Mouse (Mus musculus): Measurements from ENCODE around the gene Cdk14. TPM values are rescaled to one million over a fixed set of nuclear protein-coding genes. Genes with fewer than 3 reads are reported as not detected.

The Cdk14 gene
- polyA plus RNA-seq, 1 experiment, result 3.1 TPM

GRCm38 (mm10) chr5:4990237-4990636 lies 429.9 kb downstream of the Cdk14 start:
- TF ChIP-seq POLR2A (IDR thresholded peaks at IDR 0.05; ENCODE audit: control insufficient read depth, low read depth, low read length), result no peak
- no peak for TF ChIP-seq CTCF (IDR thresholded peaks at IDR 0.05; ENCODE audit: control insufficient read depth, insufficient read depth, insufficient replicate concordance, low read depth, low read length)
- no peaks in the 10 kb centered on the region for H3K36me3 ChIP-seq (ENCODE audit: control insufficient read depth, insufficient read depth, low read length)
- H3K4me3 ChIP-seq (ENCODE audit: control insufficient read depth, low read depth, low read length), result no peak overlapping the region
- no peak overlapping the region for H3K27ac ChIP-seq (ENCODE audit: control insufficient read depth, insufficient read depth, low read depth, low read length)
- no peaks in the 10 kb centered on the region for H3K4me1 ChIP-seq (ENCODE audit: control insufficient read depth, insufficient read depth, low read length)
- no peaks in the 10 kb centered on the region for H3K27me3 ChIP-seq (ENCODE audit: control insufficient read depth, insufficient read depth, low read length)

GRCm38 (mm10) chr5:4986181-4986580 lies 433.9 kb downstream of the Cdk14 start:
- H3K27me3 ChIP-seq (ENCODE audit: control insufficient read depth, insufficient read depth, low read length), result no peaks in the 10 kb centered on the region
- H3K36me3 ChIP-seq (ENCODE audit: control insufficient read depth, insufficient read depth, low read length), result no peaks in the 10 kb centered on the region
- TF ChIP-seq POLR2A (IDR thresholded peaks at IDR 0.05; ENCODE audit: control insufficient read depth, low read depth, low read length), result no peak
- no peak for TF ChIP-seq CTCF (IDR thresholded peaks at IDR 0.05; ENCODE audit: control insufficient read depth, insufficient read depth, insufficient replicate concordance, low read depth, low read length)
- no peaks in the 10 kb centered on the region for H3K4me1 ChIP-seq (ENCODE audit: control insufficient read depth, insufficient read depth, low read length)
- no peak overlapping the region for H3K4me3 ChIP-seq (ENCODE audit: control insufficient read depth, low read depth, low read length)
- H3K27ac ChIP-seq (ENCODE audit: control insufficient read depth, insufficient read depth, low read depth, low read length), result no peak overlapping the region

DNA sequence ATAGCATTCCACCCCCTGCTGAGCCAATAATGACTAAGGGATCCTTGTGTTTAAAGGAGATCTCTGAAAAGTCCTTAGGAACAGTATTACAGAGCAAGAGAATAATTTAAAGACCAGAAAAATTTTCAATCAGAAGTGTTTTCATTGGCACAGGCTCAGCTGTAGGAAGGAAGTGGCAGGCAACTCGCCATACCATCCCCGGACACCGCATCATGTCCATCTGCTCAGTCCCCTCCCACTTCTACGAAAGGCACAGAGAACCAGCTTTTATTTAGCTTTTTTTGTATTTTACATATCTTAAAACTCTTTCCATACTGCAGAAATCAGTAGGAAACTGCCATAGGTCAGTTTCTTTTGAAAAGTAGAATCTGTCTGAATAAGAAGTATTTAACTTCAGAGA lies 440.6 kb downstream of the Cdk14 start:
- Histone ChIP-seq H3K27ac (ENCODE audit: control insufficient read depth, insufficient read depth, low read depth, low read length) (no peak overlapping the region), H3K27me3 (ENCODE audit: control insufficient read depth, insufficient read depth, low read length) (no peaks in the 10 kb centered on the region), H3K4me1 (ENCODE audit: control insufficient read depth, insufficient read depth, low read length) (no peaks in the 10 kb centered on the region), H3K36me3 (ENCODE audit: control insufficient read depth, insufficient read depth, low read length) (no peaks in the 10 kb centered on the region), H3K4me3 (ENCODE audit: control insufficient read depth, low read depth, low read length) (no peak overlapping the region)
- TF ChIP-seq CTCF (IDR thresholded peaks at IDR 0.05; ENCODE audit: control insufficient read depth, insufficient read depth, insufficient replicate concordance, low read depth, low read length) (no peak), POLR2A (IDR thresholded peaks at IDR 0.05; ENCODE audit: control insufficient read depth, low read depth, low read length) (no peak)

DNA sequence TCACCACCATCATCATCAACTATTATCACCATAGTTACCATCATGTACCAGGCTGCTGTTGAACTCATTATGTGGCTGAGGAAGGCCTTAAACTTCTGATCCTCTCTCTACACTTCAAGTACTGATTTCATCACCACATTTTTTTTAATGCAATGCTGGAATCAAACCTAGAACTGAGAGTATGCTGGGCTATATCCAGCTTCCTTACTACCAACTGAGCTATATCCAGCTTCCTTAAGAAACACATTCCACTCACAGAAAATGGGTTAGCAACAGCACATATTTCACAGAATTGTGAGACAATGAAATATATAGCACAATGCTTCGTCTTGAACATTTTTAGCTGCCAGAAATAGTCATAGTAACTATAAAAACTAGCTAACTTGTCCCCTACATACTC lies 446.7 kb downstream of the Cdk14 start:
- H3K27ac ChIP-seq (ENCODE audit: control insufficient read depth, insufficient read depth, low read depth, low read length), result no peak overlapping the region
- no peak overlapping the region for H3K4me3 ChIP-seq (ENCODE audit: control insufficient read depth, low read depth, low read length)
- H3K4me1 ChIP-seq (ENCODE audit: control insufficient read depth, insufficient read depth, low read length), result no peaks in the 10 kb centered on the region
- TF ChIP-seq CTCF (IDR thresholded peaks at IDR 0.05; ENCODE audit: control insufficient read depth, insufficient read depth, insufficient replicate concordance, low read depth, low read length) (no peak), POLR2A (IDR thresholded peaks at IDR 0.05; ENCODE audit: control insufficient read depth, low read depth, low read length) (no peak)
- H3K36me3 ChIP-seq (ENCODE audit: control insufficient read depth, insufficient read depth, low read length), result no peaks in the 10 kb centered on the region
- no peaks in the 10 kb centered on the region for H3K27me3 ChIP-seq (ENCODE audit: control insufficient read depth, insufficient read depth, low read length)

- Histone ChIP-seq H3K27me3 (ENCODE audit: control insufficient read depth, insufficient read depth, low read length) (no peaks in the 10 kb centered on the region), H3K27ac (ENCODE audit: control insufficient read depth, insufficient read depth, low read depth, low read length) (no peak overlapping the region), H3K4me3 (ENCODE audit: control insufficient read depth, low read depth, low read length) (no peak overlapping the region), H3K4me1 (ENCODE audit: control insufficient read depth, insufficient read depth, low read length) (no peaks in the 10 kb centered on the region), H3K36me3 (ENCODE audit: control insufficient read depth, insufficient read depth, low read length) (no peaks in the 10 kb centered on the region)
- TF ChIP-seq CTCF (IDR thresholded peaks at IDR 0.05; ENCODE audit: control insufficient read depth, insufficient read depth, insufficient replicate concordance, low read depth, low read length) (peak; percentile 66; the same call in 1 of the 2 replicates), POLR2A (IDR thresholded peaks at IDR 0.05; ENCODE audit: control insufficient read depth, low read depth, low read length) (no peak)
Observed at GRCm38 (mm10) chr5:4962063-4962610, 458.0 kb downstream of the Cdk14 start.

DNA sequence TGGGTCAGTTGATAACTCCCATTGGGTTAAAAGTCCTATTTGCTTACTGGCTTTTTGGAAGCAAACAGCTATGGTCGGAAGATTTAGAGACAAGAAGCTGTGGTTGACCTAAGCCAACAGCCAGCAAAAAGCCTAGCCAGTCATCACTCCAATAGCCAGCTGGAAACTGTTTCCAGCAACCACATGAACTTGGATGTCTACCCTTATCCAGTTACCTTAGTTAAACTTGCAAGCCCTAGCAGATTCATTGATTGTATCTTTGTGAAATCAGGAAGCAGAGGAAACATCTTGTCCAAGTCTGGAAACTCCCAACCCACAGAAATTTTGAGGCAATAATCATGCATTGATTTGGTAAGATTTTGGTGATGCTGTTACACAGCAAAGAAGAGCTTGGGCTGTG lies 458.5 kb downstream of the Cdk14 start:
- TF ChIP-seq CTCF (IDR thresholded peaks at IDR 0.05; ENCODE audit: control insufficient read depth, insufficient read depth, insufficient replicate concordance, low read depth, low read length) (no peak), POLR2A (IDR thresholded peaks at IDR 0.05; ENCODE audit: control insufficient read depth, low read depth, low read length) (no peak)
- H3K4me3 ChIP-seq (ENCODE audit: control insufficient read depth, low read depth, low read length), result no peak overlapping the region
- H3K36me3 ChIP-seq (ENCODE audit: control insufficient read depth, insufficient read depth, low read length), result no peaks in the 10 kb centered on the region
- no peaks in the 10 kb centered on the region for H3K4me1 ChIP-seq (ENCODE audit: control insufficient read depth, insufficient read depth, low read length)
- H3K27ac ChIP-seq (ENCODE audit: control insufficient read depth, insufficient read depth, low read depth, low read length), result no peak overlapping the region
- no peaks in the 10 kb centered on the region for H3K27me3 ChIP-seq (ENCODE audit: control insufficient read depth, insufficient read depth, low read length)

DNA sequence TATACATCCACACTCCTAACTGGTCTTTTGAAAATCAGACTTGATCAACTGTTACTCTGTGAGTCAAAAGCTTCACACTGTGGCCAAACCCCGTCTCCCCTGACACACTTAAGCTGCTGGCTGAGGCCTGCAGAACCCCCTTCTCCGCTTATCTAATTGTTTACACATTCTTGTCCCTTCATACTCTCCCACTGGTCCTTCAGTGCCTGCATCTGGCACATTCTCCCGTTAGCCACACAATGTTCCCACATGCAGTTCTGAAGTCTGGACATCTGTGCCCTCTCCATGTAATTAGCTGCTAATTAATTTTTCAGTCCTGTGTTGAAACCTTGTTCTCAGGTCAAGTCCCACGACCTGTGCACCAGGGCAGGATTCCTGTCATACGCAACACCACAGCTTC lies 460.7 kb downstream of the Cdk14 start:
- H3K36me3 ChIP-seq (ENCODE audit: control insufficient read depth, insufficient read depth, low read length), result no peaks in the 10 kb centered on the region

DNA sequence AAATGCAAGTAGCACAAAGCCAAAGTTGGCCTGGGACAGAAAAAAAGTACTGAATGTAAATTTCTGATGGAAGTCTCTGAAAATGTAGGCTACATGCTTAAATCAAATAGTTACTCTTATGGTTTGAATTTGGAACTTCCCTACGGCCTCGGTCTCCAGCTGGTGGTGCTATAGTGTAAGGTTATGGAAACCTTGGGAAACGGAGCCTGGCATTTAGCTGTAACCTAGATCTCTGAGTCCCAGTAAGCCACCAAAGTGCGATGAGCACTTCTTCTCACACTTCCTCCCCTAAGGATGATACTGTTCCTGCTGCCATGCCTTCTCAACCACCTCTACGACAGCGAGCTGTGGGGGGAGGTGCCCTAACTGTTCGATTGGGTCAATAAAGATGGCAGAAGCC lies 464.1 kb downstream of the Cdk14 start:
- Histone ChIP-seq H3K27me3 (ENCODE audit: control insufficient read depth, insufficient read depth, low read length) (no peaks in the 10 kb centered on the region), H3K4me1 (ENCODE audit: control insufficient read depth, insufficient read depth, low read length) (no peaks in the 10 kb centered on the region), H3K27ac (ENCODE audit: control insufficient read depth, insufficient read depth, low read depth, low read length) (no peak overlapping the region), H3K4me3 (ENCODE audit: control insufficient read depth, low read depth, low read length) (no peak overlapping the region), H3K36me3 (ENCODE audit: control insufficient read depth, insufficient read depth, low read length) (no peaks in the 10 kb centered on the region)
- TF ChIP-seq CTCF (IDR thresholded peaks at IDR 0.05; ENCODE audit: control insufficient read depth, insufficient read depth, insufficient replicate concordance, low read depth, low read length) (no peak), POLR2A (IDR thresholded peaks at IDR 0.05; ENCODE audit: control insufficient read depth, low read depth, low read length) (no peak)

More for the DNA sequence above, 460.7 kb downstream of the Cdk14 start:
- Histone ChIP-seq H3K4me1 (ENCODE audit: control insufficient read depth, insufficient read depth, low read length) (no peaks in the 10 kb centered on the region), H3K4me3 (ENCODE audit: control insufficient read depth, low read depth, low read length) (no peak overlapping the region), H3K27me3 (ENCODE audit: control insufficient read depth, insufficient read depth, low read length) (no peaks in the 10 kb centered on the region), H3K27ac (ENCODE audit: control insufficient read depth, insufficient read depth, low read depth, low read length) (no peak overlapping the region)
- TF ChIP-seq CTCF (IDR thresholded peaks at IDR 0.05; ENCODE audit: control insufficient read depth, insufficient read depth, insufficient replicate concordance, low read depth, low read length), result no peak
- TF ChIP-seq POLR2A (IDR thresholded peaks at IDR 0.05; ENCODE audit: control insufficient read depth, low read depth, low read length), result no peak

All from testis, adult 2 months (tissue).